Mouse (Mus musculus): ENCODE measurements around the gene Ptprr. TPM values are rescaled to one million over a fixed set of nuclear protein-coding genes. Genes with fewer than 3 reads are reported as not detected.

The Ptprr gene
- polyA plus RNA-seq, 1 experiment from 2014 or later, result 0.21 TPM

DNA sequence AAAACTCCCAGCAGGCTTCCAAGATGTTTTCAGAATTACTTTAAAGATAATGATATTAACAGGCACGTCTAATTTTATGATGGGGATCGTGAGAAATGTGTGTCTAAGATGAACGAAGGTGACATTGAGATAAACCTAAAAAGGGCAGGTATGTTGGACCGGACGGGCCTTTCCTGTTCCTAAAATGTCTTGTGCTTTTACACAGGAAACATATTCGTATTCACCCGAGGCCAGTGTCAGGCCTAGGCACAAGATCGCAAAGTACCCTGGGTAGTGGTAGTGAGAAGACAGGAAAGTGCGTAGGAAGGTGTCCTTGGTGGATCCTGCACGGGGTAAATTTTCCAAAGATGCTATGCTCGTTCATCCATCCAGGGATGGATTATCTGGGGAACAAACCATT is 188.4 kb downstream of the Ptprr start:
- Histone ChIP-seq H3K27ac (ENCODE audit: low read depth) (no peak overlapping the region), H3K4me2 (no peak overlapping the region), H3K36me3 (ENCODE audit: insufficient read depth) (no peaks in the 10 kb centered on the region), H3K9ac (no peak overlapping the region), H3K4me1 (ENCODE audit: insufficient read depth) (no peaks in the 10 kb centered on the region), H3K27me3 (ENCODE audit: insufficient read depth, low read length) (no peaks in the 10 kb centered on the region), H3K4me3 (ENCODE audit: low read depth, low read length) (no peak overlapping the region), H3K9me3 (ENCODE audit: low read depth, low read length) (no peaks in the 10 kb centered on the region)
- DNase-seq (no peak), ATAC-seq (ENCODE audit: insufficient read depth) (no peak)
- WGBS, result 67% methylated on average over 11 of the region's 11 CpGs
- TF ChIP-seq CTCF (IDR thresholded peaks at IDR 0.05; ENCODE audit: low read depth), result no peak

DNA sequence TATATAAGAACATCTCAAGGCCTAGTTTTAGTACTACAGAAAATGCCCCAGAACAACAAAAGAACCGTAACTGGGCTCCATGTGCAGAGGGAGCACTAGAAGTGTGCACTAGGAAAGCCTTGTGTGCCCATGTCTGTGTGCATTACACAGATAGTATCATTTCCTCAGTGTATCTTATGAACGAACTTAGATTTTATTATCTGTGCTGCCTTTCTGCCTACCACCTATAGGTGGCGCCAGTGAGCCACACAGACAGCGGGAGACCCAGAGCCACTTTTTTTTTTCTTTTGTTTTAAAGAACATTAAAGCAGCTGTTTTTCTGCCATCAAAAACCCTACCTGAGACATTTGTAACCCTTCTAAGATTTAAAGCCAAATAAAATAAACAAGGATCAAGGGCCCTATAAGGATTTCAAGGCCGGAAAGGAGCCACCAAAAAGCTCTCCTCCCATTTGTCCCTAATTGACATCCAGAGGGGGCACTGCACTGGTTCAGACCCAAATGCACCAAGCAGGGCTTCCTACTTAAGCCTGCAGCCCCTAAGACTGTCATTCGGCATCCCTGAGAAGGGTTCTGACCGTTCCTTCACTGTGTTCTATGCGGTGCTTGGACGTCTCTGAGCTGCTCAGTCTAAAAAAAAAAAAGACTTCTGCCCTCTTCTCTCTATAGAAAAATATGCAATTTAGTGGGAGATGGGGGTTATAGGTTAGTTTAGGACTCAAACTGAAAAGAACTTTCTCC is 190.1 kb downstream of the Ptprr start:
- Histone ChIP-seq H3K4me1 (ENCODE audit: insufficient read depth) (no peaks in the 10 kb centered on the region), H3K9me3 (ENCODE audit: low read depth, low read length) (no peaks in the 10 kb centered on the region), H3K9ac (no peak overlapping the region), H3K27me3 (ENCODE audit: insufficient read depth, low read length) (no peaks in the 10 kb centered on the region), H3K4me2 (peak overlapping the region; percentile 36), H3K36me3 (ENCODE audit: insufficient read depth) (no peaks in the 10 kb centered on the region), H3K27ac (ENCODE audit: low read depth) (no peak overlapping the region), H3K4me3 (ENCODE audit: low read depth, low read length) (no peak overlapping the region)
- peak; percentile 82 for DNase-seq
- peak; percentile 93 for TF ChIP-seq CTCF (IDR thresholded peaks at IDR 0.05; ENCODE audit: low read depth)
- ATAC-seq (ENCODE audit: insufficient read depth), result peak; percentile 47; the same call in 1 of the 2 replicates
- 15% methylated on average over 9 of the region's 9 CpGs for WGBS

DNA sequence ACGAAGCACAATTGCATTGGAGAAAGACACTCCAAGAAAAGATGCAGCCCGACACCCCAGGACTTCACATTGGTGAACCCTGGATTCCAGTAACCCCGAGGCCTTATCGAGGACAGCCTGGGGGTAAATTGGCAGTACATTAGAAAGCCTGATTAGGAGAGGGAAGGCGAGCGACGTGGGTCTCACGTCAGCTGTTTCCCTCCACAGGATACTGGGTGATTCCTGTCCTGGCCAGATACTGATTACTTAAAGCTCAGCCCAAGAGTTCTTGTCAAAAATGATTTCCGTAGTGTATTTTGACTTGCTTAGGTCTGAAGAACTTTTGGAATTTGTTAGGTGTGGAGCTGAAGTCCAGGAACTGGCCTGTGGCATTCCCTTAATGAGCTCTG is 190.7 kb downstream of the Ptprr start:
- Histone ChIP-seq H3K27ac (ENCODE audit: low read depth) (no peak overlapping the region), H3K9me3 (ENCODE audit: low read depth, low read length) (no peaks in the 10 kb centered on the region), H3K4me3 (ENCODE audit: low read depth, low read length) (no peak overlapping the region), H3K4me1 (ENCODE audit: insufficient read depth) (no peaks in the 10 kb centered on the region), H3K9ac (no peak overlapping the region), H3K4me2 (peak overlapping the region; percentile 36; the same call in 1 of the 2 replicates), H3K27me3 (ENCODE audit: insufficient read depth, low read length) (no peaks in the 10 kb centered on the region), H3K36me3 (ENCODE audit: insufficient read depth) (no peaks in the 10 kb centered on the region)
- ATAC-seq (ENCODE audit: insufficient read depth), result 0 out of 2 replicates have a peak, but pooled peaks have one; percentile 26
- WGBS, result 42% methylated on average over 9 of the region's 9 CpGs
- peak; percentile 24 for DNase-seq
- no peak for TF ChIP-seq CTCF (IDR thresholded peaks at IDR 0.05; ENCODE audit: low read depth)

DNA sequence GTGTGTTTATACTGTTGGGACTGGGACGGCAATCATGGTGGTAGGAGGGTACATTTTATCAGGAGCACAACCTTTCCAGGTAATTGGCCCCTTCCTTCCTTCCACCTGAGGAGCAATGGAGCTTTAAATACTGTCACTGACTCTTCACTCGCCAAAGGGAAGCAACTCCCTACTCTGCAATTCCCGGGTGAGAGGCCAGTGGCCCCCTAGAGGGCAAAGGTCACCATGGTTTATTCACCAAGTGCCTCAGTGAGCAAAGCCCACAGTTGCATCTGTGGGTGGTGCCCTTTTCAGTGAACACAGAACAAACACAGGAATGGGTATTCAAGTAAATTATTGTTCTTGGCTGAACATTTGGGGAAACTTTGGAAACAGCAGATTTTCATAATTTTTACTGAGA is 194.1 kb downstream of the Ptprr start:
- Histone ChIP-seq H3K4me2 (no peak overlapping the region), H3K27ac (ENCODE audit: low read depth) (no peak overlapping the region), H3K9me3 (ENCODE audit: low read depth, low read length) (no peaks in the 10 kb centered on the region), H3K4me3 (ENCODE audit: low read depth, low read length) (no peak overlapping the region), H3K36me3 (ENCODE audit: insufficient read depth) (no peaks in the 10 kb centered on the region), H3K27me3 (ENCODE audit: insufficient read depth, low read length) (no peaks in the 10 kb centered on the region), H3K4me1 (ENCODE audit: insufficient read depth) (no peaks in the 10 kb centered on the region), H3K9ac (no peak overlapping the region)
- no peak for DNase-seq
- WGBS, result 4% methylated on average over 3 of the region's 3 CpGs
- no peak for TF ChIP-seq CTCF (IDR thresholded peaks at IDR 0.05; ENCODE audit: low read depth)
- no peak for ATAC-seq (ENCODE audit: insufficient read depth)

DNA sequence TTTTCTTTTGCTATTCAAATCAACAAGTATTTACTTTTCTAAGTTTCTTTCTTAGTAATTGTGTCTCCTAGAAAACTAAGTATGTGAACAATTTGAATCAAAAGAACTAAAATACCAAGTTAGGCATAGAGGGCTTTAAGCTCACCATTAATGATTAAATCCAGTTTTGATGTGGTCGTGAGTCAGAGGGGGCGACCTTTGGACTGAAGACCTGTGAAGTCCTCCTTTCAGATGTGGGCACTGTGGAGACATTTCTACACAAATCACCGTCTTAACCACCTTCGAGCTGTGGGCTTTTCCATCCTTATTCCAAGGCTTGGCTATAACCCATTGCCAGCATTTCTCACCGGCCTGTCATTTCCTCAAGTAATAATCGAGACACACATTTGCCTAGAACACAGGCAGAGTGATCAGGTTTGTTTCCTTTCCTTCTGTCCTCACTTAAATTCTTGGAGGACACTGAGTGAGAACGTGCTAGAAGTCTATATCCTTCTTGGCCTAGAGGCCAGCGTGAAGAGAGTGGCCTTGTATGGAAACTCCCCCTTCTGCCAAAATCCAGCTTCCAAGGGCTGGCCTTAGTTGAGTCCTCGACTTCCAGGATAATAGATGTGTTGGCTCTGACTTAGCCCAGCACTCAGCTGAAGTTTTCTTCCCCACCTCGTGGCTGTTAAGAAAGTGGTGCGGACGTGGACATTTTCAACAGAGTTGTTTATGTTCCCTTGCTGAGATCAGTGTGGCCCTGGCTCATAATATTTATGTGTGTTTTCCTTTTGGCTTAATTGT is 202.5 kb downstream of the Ptprr start:
- ATAC-seq (ENCODE audit: insufficient read depth) (peak; percentile 56; the same call in 1 of the 2 replicates), DNase-seq (peak; percentile 64)
- Histone ChIP-seq H3K36me3 (ENCODE audit: insufficient read depth) (no peaks in the 10 kb centered on the region), H3K4me3 (ENCODE audit: low read depth, low read length) (no peak overlapping the region), H3K9ac (no peak overlapping the region), H3K9me3 (ENCODE audit: low read depth, low read length) (no peaks in the 10 kb centered on the region), H3K27ac (ENCODE audit: low read depth) (no peak overlapping the region), H3K4me1 (ENCODE audit: insufficient read depth) (no peaks in the 10 kb centered on the region), H3K4me2 (no peak overlapping the region), H3K27me3 (ENCODE audit: insufficient read depth, low read length) (no peaks in the 10 kb centered on the region)
- no peak for TF ChIP-seq CTCF (IDR thresholded peaks at IDR 0.05; ENCODE audit: low read depth)
- WGBS, result 60% methylated on average over 12 of the region's 12 CpGs

DNA sequence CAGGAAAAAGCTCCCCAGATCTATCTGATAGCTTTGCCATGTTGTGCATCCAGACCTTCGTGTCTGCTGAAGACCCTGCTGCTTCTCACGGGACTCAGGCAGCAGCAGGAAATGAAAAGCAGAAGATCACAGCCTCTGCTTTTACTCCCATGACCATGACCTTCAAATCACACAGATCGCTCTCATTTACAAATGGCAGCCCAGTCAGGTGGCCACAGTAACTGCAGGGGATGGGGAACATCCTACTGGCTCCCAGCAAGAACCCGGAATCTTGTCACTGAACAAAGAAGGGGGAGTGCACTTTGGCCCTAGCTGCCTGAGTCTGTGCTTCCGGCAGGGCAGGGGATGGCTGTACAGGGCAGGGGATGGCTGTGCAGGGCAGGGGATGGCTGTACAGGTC is 217.3 kb downstream of the Ptprr start:
- Histone ChIP-seq H3K9me3 (ENCODE audit: low read depth, low read length) (no peaks in the 10 kb centered on the region), H3K4me3 (ENCODE audit: low read depth, low read length) (no peak overlapping the region), H3K27ac (ENCODE audit: low read depth) (no peak overlapping the region), H3K9ac (no peak overlapping the region), H3K27me3 (ENCODE audit: insufficient read depth, low read length) (no peaks in the 10 kb centered on the region), H3K36me3 (ENCODE audit: insufficient read depth) (no peaks in the 10 kb centered on the region), H3K4me2 (no peak overlapping the region), H3K4me1 (ENCODE audit: insufficient read depth) (no peaks in the 10 kb centered on the region)
- DNase-seq (no peak), ATAC-seq (ENCODE audit: insufficient read depth) (no peak)
- TF ChIP-seq CTCF (IDR thresholded peaks at IDR 0.05; ENCODE audit: low read depth), result no peak
- 63% methylated on average over 5 of the region's 5 CpGs for WGBS

DNA sequence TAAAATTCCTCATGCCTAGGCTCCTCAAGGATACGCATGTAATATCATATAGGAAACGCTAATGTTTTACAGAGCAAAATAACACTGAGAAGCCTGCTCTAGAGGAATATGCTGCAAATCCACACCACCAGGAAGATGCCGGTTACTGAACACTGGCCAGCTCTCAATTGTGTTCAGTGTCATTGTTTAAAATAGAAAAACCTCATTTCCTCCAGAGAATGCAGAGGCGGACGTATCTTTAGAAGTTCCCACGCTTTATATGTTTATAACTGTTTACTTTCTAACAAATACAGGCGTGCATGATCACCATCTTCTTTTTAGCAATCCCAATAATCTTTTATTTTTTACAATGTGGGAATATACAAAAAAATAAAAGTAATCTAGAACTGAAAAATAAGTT is 224.2 kb downstream of the Ptprr start:
- no peak for ATAC-seq (ENCODE audit: insufficient read depth)
- DNase-seq, result peak; percentile 60
- Histone ChIP-seq H3K4me1 (ENCODE audit: insufficient read depth) (no peaks in the 10 kb centered on the region), H3K36me3 (ENCODE audit: insufficient read depth) (no peaks in the 10 kb centered on the region), H3K9me3 (ENCODE audit: low read depth, low read length) (no peaks in the 10 kb centered on the region), H3K4me2 (no peak overlapping the region), H3K4me3 (ENCODE audit: low read depth, low read length) (no peak overlapping the region), H3K27ac (ENCODE audit: low read depth) (no peak overlapping the region), H3K9ac (no peak overlapping the region), H3K27me3 (ENCODE audit: insufficient read depth, low read length) (no peaks in the 10 kb centered on the region)
- no peak for TF ChIP-seq CTCF (IDR thresholded peaks at IDR 0.05; ENCODE audit: low read depth)
- 46% methylated on average over 7 of the region's 7 CpGs for WGBS

All from lung, embryonic 14.5 days (tissue).